8 mouse cellular contexts compared by ENCODE assay signal in genomic region chr1:164457531-164458244, GRCm38 (mm10). TPM values are rescaled to one million over a fixed set of nuclear protein-coding genes. Genes with fewer than 3 reads are reported as not detected.
DNase-seq lines count a peak whose midpoint lies in the region; ATAC-seq lines count a peak whose summit lies in the region.

No protein-coding gene starts in this region.

- H3K27me3 ChIP-seq in heart, embryonic 10.5 days (ENCODE audit: insufficient read depth, poor library complexity, severe bottlenecking): peaks cover 40% of the 10 kb centered on the region

- H3K9me3 ChIP-seq in heart, embryonic 10.5 days: no peaks in the 10 kb centered on the region

- ATAC-seq in megakaryocyte, adult 5-6 weeks (ENCODE audit: poor library complexity, severe bottlenecking): peak; percentile 7

- DNase-seq in urinary bladder, adult 18-20 months (ENCODE audit: low spot score in 2 of 2): peak; percentile 49 to 63
- no peak for DNase-seq in urinary bladder, postnatal 4 days (ENCODE audit: low spot score in 2 of 2)
- DNase-seq in cerebellum, postnatal 14 days: peak; percentile 86 to 88
- DNase-seq in heart, embryonic 10.5 days (ENCODE audit: low spot score): no peak
- DNase-seq in kidney, postnatal 25 days: peak; percentile 54 to 69
- DNase-seq in spleen, postnatal 36 days (ENCODE audit: low spot score in 2 of 2): peak; percentile 49 to 68
- DNase-seq in yolk sac, embryonic 10.5 days (ENCODE audit: low spot score): no peak

- WGBS in heart, embryonic 10.5 days: under 1% methylated on average over 68 of the region's 76 CpGs

- peaks cover 13% of the 10 kb centered on the region for H3K36me3 ChIP-seq in heart, embryonic 10.5 days

- peak overlapping the region; percentile 83 for H3K4me3 ChIP-seq in heart, embryonic 10.5 days

- H3K27ac ChIP-seq in heart, embryonic 10.5 days: peak overlapping the region; percentile 94

- peaks cover 58% of the 10 kb centered on the region for H3K4me1 ChIP-seq in heart, embryonic 10.5 days

RNA-seq across cellular contexts. Expression of gene Atp1b1, which starts 0.5 kb away (rescaled TPM):
- polyA plus RNA-seq in heart, embryonic 10.5 days (2016; fragmentation: Nextera tagmentation; extraction: Ambion mirVana): 181 and 298 TPM in 2 replicates
- total RNA-seq in megakaryocyte, adult 5-6 weeks (2015): 9.8 and 12.9 TPM in 2 replicates
- total RNA-seq in megakaryocyte, adult 5-6 weeks (2017): 7.7 and 9.9 TPM in 2 replicates

Comparison
In these comparisons a context has a peak if more than half of its experiments do, and no peak if none do; other contexts are left out.
1. DNase-seq: peak in urinary bladder, adult 18-20 months (2 of 2), cerebellum, postnatal 14 days (2 of 2), kidney, postnatal 25 days (2 of 2) and spleen, postnatal 36 days (2 of 2); none in urinary bladder, postnatal 4 days (0 of 2), heart, embryonic 10.5 days (single experiment) and yolk sac, embryonic 10.5 days (single experiment).